Mouse (Mus musculus): Measurements from ENCODE around the gene Olfr1410.

GRCm38 (mm10) chr1:92641514-92642272, 36.1 kb downstream of the Olfr1410 start, which contains the start of gene Cops9:
- TF ChIP-seq CTCF (IDR thresholded peaks at IDR 0.05; ENCODE audit: low read depth) (no peak), EP300 (IDR thresholded peaks at IDR 0.05; ENCODE audit: low read depth) (no peak; the same call in 1 of the 2 replicates)
